Mouse (Mus musculus): Measurements from ENCODE around the gene Cryzl2.

GRCm38 (mm10) chr1:157452284-157452683 is 6.1 kb upstream of the Cryzl2 start:
- TF ChIP-seq CTCF (IDR thresholded peaks at IDR 0.05; ENCODE audit: low read depth) (no peak), EP300 (IDR thresholded peaks at IDR 0.05; ENCODE audit: low read depth) (no peak)

Data from heart, postnatal 0 days (tissue).